Mouse (Mus musculus) spleen, adult 2 months (tissue): ENCODE data around the gene 1700013G24Rik.

ENCODE experiments used
- CTCF ChIP-seq: fragments of 200-500 bp; IDR thresholded peaks from 2 replicates; pipeline ENCODE4 v1.5.1; 2011; ENCODE audit warnings: mild to moderate bottlenecking, inconsistent platforms; ENCODE audit not compliant: insufficient read depth, insufficient read length, insufficient replicate concordance; ENCODE audit errors: extremely low read depth
- POLR2A ChIP-seq: fragments of 200-500 bp; IDR thresholded peaks from 2 replicates; pipeline ENCODE4 v1.6.1; 2011; ENCODE audit warnings: low read depth, low read length, inconsistent platforms

DNA sequence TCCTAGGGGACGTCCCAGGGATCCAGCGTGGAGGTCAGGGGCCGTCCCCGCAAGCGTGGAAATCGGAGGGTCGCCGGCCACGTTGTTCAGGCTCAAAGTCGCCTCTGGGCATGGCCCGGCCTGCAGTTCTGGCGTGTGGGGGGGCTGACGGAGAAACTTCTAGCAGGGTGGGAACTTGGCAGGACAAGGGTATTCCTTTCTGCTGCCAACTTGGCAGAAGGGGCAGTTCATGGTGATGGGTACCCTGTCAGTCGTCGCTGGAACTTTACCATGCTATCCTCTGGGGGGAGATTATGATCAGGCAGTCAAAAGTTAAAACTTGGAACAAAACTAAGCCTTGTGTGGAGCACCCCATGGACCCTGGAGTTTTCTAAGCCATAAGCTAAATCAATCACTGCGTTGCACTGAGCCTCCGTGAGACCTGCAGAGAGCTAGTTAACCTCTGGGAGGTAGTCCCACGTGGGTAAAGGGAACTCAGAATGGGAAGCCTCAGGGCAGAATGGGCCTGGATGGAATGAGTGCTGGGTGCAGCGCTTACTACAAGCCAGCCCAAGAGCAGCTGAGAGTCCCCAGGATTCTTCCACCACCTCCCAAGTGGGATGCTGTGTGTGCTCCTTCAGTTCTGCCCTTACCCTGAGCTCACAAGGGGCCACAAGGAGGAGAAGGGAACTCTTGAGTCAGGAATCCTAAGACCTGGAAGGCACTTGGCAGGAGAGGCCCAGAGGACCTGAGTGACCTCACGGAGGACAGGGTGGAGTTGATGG lies 16.2 kb downstream of the 1700013G24Rik start:
- no peak for TF ChIP-seq POLR2A
- TF ChIP-seq CTCF: no peak
